Mouse (Mus musculus): Measurements from ENCODE around the gene Pecam1. TPM values are rescaled to one million over a fixed set of nuclear protein-coding genes. Genes with fewer than 3 reads are reported as not detected.
"Not testable (repeated sequence)": the region's sequence is repeated elsewhere in the genome, so short reads cannot be mapped to it uniquely, and the experiment has no call there.

Pecam1 gene
- polyA plus RNA-seq, 1 experiment from 2014 or later, result 20.6 TPM

DNA sequence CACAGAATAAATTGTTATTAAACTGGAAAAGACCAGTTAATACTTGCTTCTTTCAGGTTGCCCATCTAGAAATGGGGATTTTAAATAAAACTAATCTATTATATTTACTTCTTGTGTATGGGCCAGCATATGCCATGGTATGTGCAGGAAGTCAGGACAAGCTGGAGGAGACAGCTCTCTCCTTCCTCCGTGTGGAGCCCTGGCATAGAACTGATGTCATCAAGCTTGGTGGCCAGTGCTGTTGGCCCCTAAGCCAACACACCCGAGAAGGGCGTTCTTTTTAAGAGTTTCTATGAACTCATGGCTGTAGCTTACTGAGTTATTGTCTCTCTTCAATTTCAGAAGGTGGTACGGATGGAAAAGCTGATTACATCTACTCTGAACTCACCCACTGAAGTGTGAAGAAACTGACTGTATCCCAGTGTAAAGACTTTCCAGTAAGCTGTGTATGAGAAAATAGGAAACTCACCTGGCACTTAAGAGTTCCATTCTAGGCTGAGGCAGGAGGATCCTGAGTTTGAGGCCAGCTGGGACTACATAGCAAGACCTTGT is 16.3 kb upstream of the Pecam1 start:
- Histone ChIP-seq H3K9ac (no peak overlapping the region), H3K4me3 (no peak overlapping the region), H3K27ac (replicated peaks) (no peak overlapping the region), H3K9me3 (no peaks in the 10 kb centered on the region), H3K36me3 (peaks cover 52% of the 10 kb centered on the region), H3K4me1 (replicated peaks) (peaks cover 13% of the 10 kb centered on the region; the same call in 1 of the 2 replicates), H3K4me2 (no peak overlapping the region), H3K27me3 (no peaks in the 10 kb centered on the region)
- 91% methylated on average over 4 of the region's 4 CpGs for WGBS
- no peak for ATAC-seq (ENCODE audit: low read depth)

DNA sequence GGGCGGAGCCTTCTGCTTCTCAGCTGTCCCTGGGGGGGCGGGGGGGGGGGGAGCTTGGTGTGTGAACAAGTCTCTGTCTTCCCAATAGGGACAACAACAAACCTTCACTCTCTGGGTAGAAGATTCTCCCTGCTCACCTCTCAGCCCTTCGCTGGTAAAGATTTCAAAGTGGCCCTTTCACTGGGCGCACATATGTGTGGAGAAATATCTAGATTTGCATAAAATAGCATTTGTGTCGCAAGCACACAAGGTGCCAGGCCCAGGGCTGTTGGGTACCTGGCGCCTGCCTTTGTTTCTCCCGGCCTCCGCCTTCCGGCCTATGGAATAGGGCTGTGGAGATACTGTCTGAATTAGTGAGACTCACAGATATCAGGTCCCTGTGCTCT is 12.4 kb upstream of the Pecam1 start:
- Histone ChIP-seq H3K9ac (no peak overlapping the region), H3K27ac (replicated peaks) (no peak overlapping the region)
- no peak for ATAC-seq (ENCODE audit: low read depth)

DNA sequence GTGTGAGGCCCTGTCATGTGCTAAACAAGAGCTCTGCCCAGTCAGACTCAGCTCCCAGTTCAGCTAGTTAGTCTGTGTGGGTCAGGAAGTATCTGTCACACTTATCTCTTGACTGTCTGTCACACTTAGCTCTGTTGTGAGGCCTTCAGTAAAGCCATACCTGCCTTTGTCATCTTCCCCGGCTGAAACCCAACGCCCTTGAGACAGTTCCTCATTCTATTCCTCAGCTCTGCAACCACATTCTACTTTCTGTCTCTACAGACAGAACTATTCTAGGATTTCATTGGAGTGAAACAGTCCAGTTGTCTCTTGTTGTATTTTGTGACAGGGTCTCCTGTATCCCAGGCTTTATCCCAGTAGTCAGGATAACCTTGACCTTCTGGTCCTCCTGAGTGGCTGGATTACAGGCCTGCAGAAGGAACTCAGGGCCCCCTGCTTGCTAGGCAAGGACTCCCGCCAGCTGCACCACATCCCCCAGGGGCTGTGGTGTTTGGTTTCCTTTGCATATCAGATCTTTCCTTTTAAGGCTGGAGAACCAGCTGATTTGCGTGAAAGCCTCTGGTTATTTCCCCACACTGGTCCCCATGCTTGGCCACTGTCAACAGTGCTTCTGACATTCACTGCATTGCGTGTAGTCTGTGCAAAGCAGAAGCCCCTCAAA is 11.8 kb upstream of the Pecam1 start:
- Histone ChIP-seq H3K4me2 (no peak overlapping the region), H3K27ac (replicated peaks) (no peak overlapping the region; the same call in 1 of the 2 replicates), H3K4me1 (replicated peaks) (peaks cover 13% of the 10 kb centered on the region; the same call in 1 of the 2 replicates), H3K36me3 (peaks cover 12% of the 10 kb centered on the region), H3K9ac (no peak overlapping the region), H3K9me3 (no peaks in the 10 kb centered on the region), H3K27me3 (no peaks in the 10 kb centered on the region), H3K4me3 (no peak overlapping the region)
- ATAC-seq (ENCODE audit: low read depth), result no peak
- WGBS, result 58% methylated on average over 5 of the region's 5 CpGs

More for the DNA sequence above, 12.4 kb upstream of the Pecam1 start:
- H3K27me3 ChIP-seq, result no peaks in the 10 kb centered on the region
- 77% methylated on average over 9 of the region's 9 CpGs for WGBS
- no peak overlapping the region for H3K4me2 ChIP-seq
- H3K9me3 ChIP-seq, result no peaks in the 10 kb centered on the region
- H3K4me3 ChIP-seq, result no peak overlapping the region
- H3K36me3 ChIP-seq, result peaks cover 18% of the 10 kb centered on the region
- peaks cover 13% of the 10 kb centered on the region; the same call in 1 of the 2 replicates for H3K4me1 ChIP-seq (replicated peaks)

DNA sequence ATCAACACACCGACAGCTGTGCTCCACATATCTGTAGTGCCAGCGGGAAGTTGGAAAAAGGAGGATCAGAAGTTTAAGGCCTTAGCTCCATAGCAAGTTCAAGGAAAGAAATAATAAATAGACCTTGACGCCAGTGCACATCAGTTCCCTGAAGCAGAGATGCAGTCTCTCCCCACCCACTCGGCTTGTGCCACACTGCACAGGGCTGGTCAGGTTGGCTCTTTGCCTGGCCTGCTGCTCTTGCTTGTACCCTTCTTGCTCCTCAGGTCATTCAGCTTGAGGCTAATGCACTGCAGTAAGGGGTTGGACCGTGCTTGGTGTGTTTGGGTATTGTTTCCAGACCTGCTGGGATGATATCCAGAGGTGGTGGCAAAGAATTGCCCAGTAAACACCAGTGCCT is 10.1 kb upstream of the Pecam1 start:
- H3K4me2 ChIP-seq, result no peak overlapping the region
- no peaks in the 10 kb centered on the region for H3K9me3 ChIP-seq

DNA sequence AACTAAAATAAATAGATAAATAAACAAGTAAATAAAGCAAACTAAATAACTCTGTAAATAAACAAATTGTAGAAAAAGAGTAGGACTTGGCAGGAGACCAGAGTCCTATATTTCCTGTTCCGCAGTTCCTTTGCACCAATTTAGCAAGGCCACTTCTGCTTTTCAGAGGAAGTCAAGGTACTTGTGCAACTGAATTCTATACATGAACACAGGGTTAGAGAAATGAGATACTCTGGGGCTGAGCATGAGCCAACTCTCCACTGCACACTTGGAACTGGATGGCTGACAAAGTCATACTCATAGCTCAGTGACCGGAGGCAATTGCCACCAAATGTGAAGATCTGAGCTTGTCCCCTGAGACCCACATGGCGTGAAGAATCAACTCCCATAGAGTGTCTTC is 8.6 kb upstream of the Pecam1 start:
- H3K4me3 ChIP-seq, result no peak overlapping the region
- no peak overlapping the region for H3K9ac ChIP-seq
- H3K27me3 ChIP-seq, result no peaks in the 10 kb centered on the region
- peaks cover 13% of the 10 kb centered on the region; the same call in 1 of the 2 replicates for H3K4me1 ChIP-seq (replicated peaks)
- H3K4me2 ChIP-seq, result no peak overlapping the region
- WGBS, result 93% methylated on average over 3 of the region's 3 CpGs
- ATAC-seq (ENCODE audit: low read depth), result no peak
- no peaks in the 10 kb centered on the region for H3K9me3 ChIP-seq
- H3K27ac ChIP-seq (replicated peaks), result no peak overlapping the region
- H3K36me3 ChIP-seq, result no peaks in the 10 kb centered on the region

More for the DNA sequence above, 10.1 kb upstream of the Pecam1 start:
- 90% methylated on average over 5 of the region's 5 CpGs for WGBS
- Histone ChIP-seq H3K27me3 (no peaks in the 10 kb centered on the region), H3K9ac (no peak overlapping the region), H3K36me3 (no peaks in the 10 kb centered on the region), H3K4me1 (replicated peaks) (peaks cover 13% of the 10 kb centered on the region; the same call in 1 of the 2 replicates), H3K27ac (replicated peaks) (no peak overlapping the region), H3K4me3 (no peak overlapping the region)
- no peak for ATAC-seq (ENCODE audit: low read depth)

DNA sequence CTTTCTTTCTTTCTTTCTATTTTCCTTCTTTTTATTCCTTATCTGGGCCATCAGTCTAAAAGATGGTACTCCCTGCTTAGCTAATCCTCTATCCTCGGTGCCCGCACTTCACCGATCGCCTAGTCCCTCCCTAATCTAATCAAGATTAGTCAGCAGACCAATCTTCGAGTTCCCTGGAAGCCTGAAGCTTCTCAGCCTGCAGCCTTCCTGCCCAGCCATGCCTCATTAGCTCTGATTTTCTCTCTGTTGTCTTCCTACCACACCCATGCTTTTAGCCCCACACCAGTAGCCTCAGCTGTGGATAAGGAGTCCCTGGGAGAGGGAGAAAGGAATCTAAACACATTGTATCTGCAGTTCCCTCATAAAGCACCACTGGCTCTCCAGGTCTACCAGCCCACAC is 5.2 kb upstream of the Pecam1 start:
- H3K4me2 ChIP-seq, result no peak overlapping the region
- no peak overlapping the region for H3K27ac ChIP-seq (replicated peaks)
- ATAC-seq (ENCODE audit: low read depth), result no peak
- no peak overlapping the region for H3K4me3 ChIP-seq
- WGBS, result 84% methylated on average over 5 of the region's 5 CpGs
- no peaks in the 10 kb centered on the region for H3K27me3 ChIP-seq
- no peaks in the 10 kb centered on the region for H3K4me1 ChIP-seq (replicated peaks)
- H3K9ac ChIP-seq, result no peak overlapping the region
- H3K9me3 ChIP-seq, result no peaks in the 10 kb centered on the region
- no peaks in the 10 kb centered on the region for H3K36me3 ChIP-seq

DNA sequence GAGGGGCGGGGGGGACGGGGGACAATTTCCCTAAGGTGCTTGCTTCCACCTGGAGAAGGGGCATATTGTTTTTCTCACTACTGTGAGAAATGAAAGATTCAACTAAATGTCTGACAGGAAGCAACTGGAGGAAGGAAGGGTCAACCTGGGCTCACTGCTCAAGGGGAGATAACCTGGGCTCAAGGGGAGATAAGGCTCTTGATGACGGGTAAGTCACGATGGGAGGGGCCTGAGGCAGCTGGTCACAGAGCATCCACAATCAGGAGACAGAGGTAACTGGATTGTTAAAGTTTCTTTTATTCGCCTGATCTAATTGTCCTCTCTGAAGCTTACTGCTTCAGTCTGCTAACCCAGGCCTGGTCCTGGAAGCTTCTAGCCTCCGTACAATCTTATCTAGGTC is 2.9 kb upstream of the Pecam1 start:
- H3K9ac ChIP-seq, result no peak overlapping the region
- H3K9me3 ChIP-seq, result no peaks in the 10 kb centered on the region
- H3K27me3 ChIP-seq, result no peaks in the 10 kb centered on the region
- no peak overlapping the region for H3K4me2 ChIP-seq
- no peak for ATAC-seq (ENCODE audit: low read depth)
- H3K4me3 ChIP-seq, result no peak overlapping the region
- no peaks in the 10 kb centered on the region for H3K36me3 ChIP-seq
- H3K4me1 ChIP-seq (replicated peaks), result no peaks in the 10 kb centered on the region
- H3K27ac ChIP-seq (replicated peaks), result no peak overlapping the region
- WGBS, result 90% methylated on average over 6 of the region's 6 CpGs

DNA sequence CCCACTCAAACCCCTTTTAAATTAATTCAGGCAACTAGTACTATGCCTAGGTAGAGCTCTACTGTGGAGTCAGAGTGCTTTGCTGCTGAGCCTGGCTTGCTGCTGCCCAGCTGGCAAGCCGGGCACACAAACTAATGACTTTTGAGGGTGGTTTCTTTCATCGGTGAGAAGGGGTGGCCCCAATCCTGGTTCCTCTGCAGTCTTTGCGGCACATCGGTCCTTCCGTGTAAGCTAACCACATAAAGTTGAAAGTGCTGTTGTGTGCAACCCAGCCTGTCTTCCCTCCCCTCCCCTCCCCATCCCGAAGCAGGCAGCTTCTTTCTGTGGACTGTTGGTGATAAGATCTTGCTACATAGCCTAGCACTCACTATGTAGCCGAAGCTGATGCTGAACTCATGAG is 1.7 kb upstream of the Pecam1 start:
- WGBS, result 89% methylated on average over 7 of the region's 7 CpGs
- no peaks in the 10 kb centered on the region for H3K4me1 ChIP-seq (replicated peaks)
- no peaks in the 10 kb centered on the region for H3K9me3 ChIP-seq
- H3K4me3 ChIP-seq, result no peak overlapping the region
- H3K4me2 ChIP-seq, result no peak overlapping the region
- no peak for ATAC-seq (ENCODE audit: low read depth)
- H3K27me3 ChIP-seq, result no peaks in the 10 kb centered on the region
- no peak overlapping the region for H3K9ac ChIP-seq
- H3K27ac ChIP-seq (replicated peaks), result no peak overlapping the region
- no peaks in the 10 kb centered on the region for H3K36me3 ChIP-seq

DNA sequence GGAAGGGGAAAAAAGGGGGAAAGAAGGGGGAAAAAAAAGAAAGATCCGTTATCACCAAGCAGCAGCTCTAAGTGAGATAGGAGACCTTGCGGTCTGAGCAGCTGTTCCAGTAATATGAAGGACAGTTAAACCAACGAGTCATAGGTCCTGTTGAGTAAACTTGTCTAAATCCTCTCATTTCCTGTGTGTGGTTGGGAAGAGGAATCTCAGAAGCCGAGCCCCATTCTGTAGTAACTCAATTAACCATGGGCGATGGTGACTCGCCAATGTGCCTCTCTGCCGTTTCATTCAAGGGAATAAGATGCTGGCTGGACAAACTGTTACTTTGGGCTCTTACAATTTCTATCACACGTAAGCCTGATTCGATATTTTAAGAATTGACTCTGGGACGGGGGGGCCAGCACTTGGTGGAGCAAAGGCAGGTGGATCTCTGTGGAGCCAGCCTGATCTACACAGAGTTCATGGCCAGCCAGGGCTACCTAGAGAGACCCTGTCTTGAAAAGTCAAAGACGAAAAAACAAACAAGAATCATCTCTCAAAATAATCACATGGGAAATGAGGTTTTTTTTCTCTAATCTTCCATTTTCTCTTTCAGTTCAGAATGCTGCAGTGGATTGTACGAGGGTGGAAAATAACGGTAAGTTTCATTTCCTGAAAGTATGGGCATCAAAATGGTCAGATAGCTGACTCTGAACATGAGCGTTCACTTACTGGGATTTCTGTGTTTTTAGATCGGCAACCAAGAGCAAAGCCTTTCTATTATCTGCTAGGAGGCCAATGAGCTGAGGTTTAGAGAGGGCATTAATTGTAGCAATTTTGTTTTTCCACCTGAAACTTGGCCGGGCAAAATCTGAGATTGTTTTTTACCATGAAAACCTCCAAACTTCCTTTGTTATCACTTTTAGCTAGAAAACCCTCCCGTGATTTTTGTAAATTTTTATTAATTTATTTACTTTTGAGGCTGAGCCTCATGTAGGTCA is 901 bp upstream of the Pecam1 start, which contains the start of gene Milr1:
Gene Milr1, plus strand, starts transcription at position 188 of the 980 bp plus-strand sequence.
- no peaks in the 10 kb centered on the region for H3K4me1 ChIP-seq (replicated peaks)
- no peak within 1 kb of the TSS for H3K4me2 ChIP-seq
- H3K36me3 ChIP-seq, result no peaks in the 10 kb centered on the region
- no peak within 1 kb of the TSS for H3K9ac ChIP-seq
- H3K27me3 ChIP-seq, result no peaks in the 10 kb centered on the region
- no peaks in the 10 kb centered on the region for H3K9me3 ChIP-seq
- ATAC-seq (ENCODE audit: low read depth), result no peak
- WGBS, result 92% methylated on average over 17 of the region's 17 CpGs
- H3K27ac ChIP-seq (replicated peaks), result no peak within 1 kb of the TSS
- H3K4me3 ChIP-seq, result no peak within 1 kb of the TSS

DNA sequence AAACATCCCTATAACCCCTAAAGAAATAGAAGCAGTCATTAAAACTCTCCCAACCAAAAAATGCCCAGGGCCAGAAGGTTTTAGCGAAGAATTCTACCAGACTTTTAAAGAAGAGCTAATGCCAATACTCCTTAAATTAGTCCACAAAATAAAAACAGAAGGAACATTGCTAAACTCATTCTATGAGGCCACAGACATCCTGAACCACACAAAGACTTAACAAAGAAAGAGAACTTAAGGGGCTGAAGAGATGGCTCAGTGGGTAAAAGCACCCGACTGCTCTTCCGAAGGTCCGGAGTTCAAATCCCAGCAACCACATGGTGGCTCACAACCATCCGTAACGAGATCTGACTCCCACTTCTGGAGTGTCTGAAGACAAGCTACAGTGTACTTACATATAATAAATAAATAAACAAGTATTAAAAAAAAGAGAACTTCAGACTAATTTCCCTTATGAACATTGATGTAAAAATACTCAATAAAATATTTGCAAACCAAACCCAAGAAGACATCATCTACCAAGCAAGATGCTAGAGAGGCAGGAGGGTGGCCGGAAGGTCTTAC is 789 bp downstream of the Pecam1 start:
- 95% methylated on average over 7 of the region's 7 CpGs for WGBS
- not testable (repeated sequence) for H3K4me2 ChIP-seq; H3K27ac ChIP-seq (replicated peaks); ATAC-seq (ENCODE audit: low read depth); H3K9ac ChIP-seq; H3K27me3 ChIP-seq; H3K9me3 ChIP-seq; H3K4me1 ChIP-seq (replicated peaks); H3K4me3 ChIP-seq; H3K36me3 ChIP-seq

DNA sequence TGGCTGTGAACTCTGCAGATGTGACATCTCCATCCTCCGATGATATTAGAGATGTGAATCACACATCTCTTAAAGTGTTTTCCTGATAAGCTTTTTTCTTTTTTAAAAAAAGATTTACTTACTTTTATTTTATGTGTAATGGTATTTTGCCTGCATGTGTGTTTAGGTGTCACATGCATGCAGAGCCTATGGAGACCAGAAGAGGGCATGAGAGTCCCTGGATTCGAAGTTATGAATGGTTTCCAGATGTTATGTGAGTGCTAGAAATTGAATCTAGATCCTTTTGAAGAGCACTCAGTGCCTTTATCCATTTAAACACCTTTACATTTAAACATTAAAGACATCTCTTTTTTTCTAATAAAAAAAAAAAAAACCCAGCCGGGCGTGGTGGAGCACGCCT is 5.5 kb downstream of the Pecam1 start:
- no peak for ATAC-seq (ENCODE audit: low read depth)
- Histone ChIP-seq H3K4me3 (no peak overlapping the region), H3K4me1 (replicated peaks) (peaks cover 4% of the 10 kb centered on the region), H3K9me3 (no peaks in the 10 kb centered on the region), H3K27me3 (peaks cover 4% of the 10 kb centered on the region; the same call in 1 of the 2 replicates), H3K9ac (no peak overlapping the region), H3K4me2 (no peak overlapping the region), H3K36me3 (no peaks in the 10 kb centered on the region), H3K27ac (replicated peaks) (no peak overlapping the region)
- WGBS, result 93% methylated on average over 5 of the region's 5 CpGs

DNA sequence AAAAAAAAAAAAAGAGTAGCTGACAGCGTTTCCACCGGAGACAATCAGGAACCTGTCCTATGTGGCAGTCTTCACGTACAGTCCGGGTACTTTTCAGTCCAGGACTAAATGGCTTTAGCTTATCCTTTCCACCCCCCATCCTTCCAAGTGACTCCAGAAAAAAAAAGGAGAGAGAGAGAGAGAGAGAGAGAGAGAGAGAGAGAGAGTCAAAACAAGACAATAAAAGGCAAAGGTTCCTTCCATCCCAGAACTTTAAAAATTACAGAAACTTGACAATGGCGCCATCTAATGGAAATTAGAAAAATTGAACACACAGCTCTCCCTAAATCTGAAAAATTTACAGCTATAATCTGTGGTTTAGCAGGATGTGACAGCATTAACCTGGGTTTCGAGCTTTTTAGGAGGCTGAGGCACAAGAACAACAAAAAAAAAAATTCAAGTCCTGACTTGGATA is 8.0 kb downstream of the Pecam1 start:
- 48% methylated on average over 6 of the region's 6 CpGs for WGBS
- Histone ChIP-seq H3K9me3 (no peaks in the 10 kb centered on the region), H3K4me3 (no peak overlapping the region), H3K36me3 (no peaks in the 10 kb centered on the region), H3K27ac (replicated peaks) (no peak overlapping the region), H3K9ac (no peak overlapping the region), H3K4me2 (no peak overlapping the region), H3K4me1 (replicated peaks) (peaks cover 6% of the 10 kb centered on the region), H3K27me3 (peaks cover 7% of the 10 kb centered on the region)
- no peak for ATAC-seq (ENCODE audit: low read depth)

Data from neural tube, embryonic 13.5 days (tissue).